Mouse (Mus musculus): ENCODE data around the gene Crk. TPM values are rescaled to one million over a fixed set of nuclear protein-coding genes. Genes with fewer than 3 reads are reported as not detected.
A peak's percentile ranks its signal among the peaks of the same experiment; 100 is the strongest.

Crk gene
- total and polyA plus RNA-seq, 3 experiments, result 37.8 to 44.6 (median 39.9) TPM

GRCm38 (mm10) chr11:75677881-75678746 lies 945 bp upstream of the Crk start:
- dilution Hi-C loops (cut with MboI; ENCODE audit: extremely low pct_ligation_motif_present, extremely low pct_unique_long_range_greater_than_20kb, low sequenced_read_pairs) (no loop called here), in situ Hi-C loops (cut with MboI; ENCODE audit: low pct_ligation_motif_present, low pct_unique_long_range_greater_than_20kb, low sequenced_read_pairs) (no loop called here)

GRCm38 (mm10) chr11:75679439-75680171 lies 546 bp downstream of the Crk start:
- peak; percentile 71 for DNase-seq (ENCODE audit: extremely low read depth)

More at GRCm38 (mm10) chr11:75677881-75678746, 945 bp upstream of the Crk start:
- Histone ChIP-seq H3K27ac (ENCODE audit: insufficient read depth, low read depth) (peak overlapping the region; percentile 48; the same call in 1 of the 2 replicates), H3K27me3 (replicated peaks) (no peaks in the 10 kb centered on the region), H3K4me1 (ENCODE audit: control insufficient read depth in 1 of 2, insufficient read depth in 2 of 2) (peaks cover 5 to 36% of the 10 kb centered on the region in 2 experiments), H3K9me3 (replicated peaks; ENCODE audit: low read length) (no peaks in the 10 kb centered on the region), H3K9ac (ENCODE audit: insufficient read depth, low read depth) (peak overlapping the region; percentile 43; the same call in 1 of the 2 replicates), H3K36me3 (replicated peaks in 1 of 2; ENCODE audit: control insufficient read depth in 1 of 2, insufficient read depth in 1 of 2, low read length in 1 of 2) (peaks cover 11 to 31% of the 10 kb centered on the region in 2 experiments), H3K79me2 (replicated peaks; ENCODE audit: control insufficient read depth, extremely low read depth, insufficient read depth, poor library complexity, severe bottlenecking) (peaks cover 39% of the 10 kb centered on the region), H3K4me3 (replicated peaks in 1 of 3; ENCODE audit: low read depth in 2 of 3, low read length in 2 of 3, poor library complexity in 1 of 3) (peak overlapping the region; percentile 60 to 96 (median 69)), H3K4me2 (ENCODE audit: insufficient read depth, low read depth, poor library complexity, severe bottlenecking) (peak overlapping the region; percentile 73)
- TF ChIP-seq SIN3A (IDR thresholded peaks at IDR 0.05; ENCODE audit: low read length) (no peak), EP300 (IDR thresholded peaks at IDR 0.05; ENCODE audit: low read length) (peak; percentile 56; the same call in 1 of the 2 replicates), HCFC1 (IDR thresholded peaks at IDR 0.05; ENCODE audit: low read depth, low read length) (no peak), ZKSCAN1 (IDR thresholded peaks at IDR 0.05; ENCODE audit: borderline replicate concordance, low read depth, low read length) (no peak), MAX (IDR thresholded peaks at IDR 0.05; ENCODE audit: low read length) (peak; percentile 36; the same call in 1 of the 2 replicates), JUN (IDR thresholded peaks at IDR 0.05; ENCODE audit: insufficient read depth, low read depth, low read length) (no peak), TCF12 (IDR thresholded peaks at IDR 0.05; ENCODE audit: low read depth, low read length) (no peak), POLR2AphosphoS2 (IDR thresholded peaks at IDR 0.05; ENCODE audit: low read depth, low read length) (no peak), MEF2A (IDR thresholded peaks at IDR 0.05; ENCODE audit: borderline replicate concordance, low read depth, low read length) (no peak), ZMIZ1 (IDR thresholded peaks at IDR 0.05; ENCODE audit: low read depth, low read length) (no peak), CHD2 (IDR thresholded peaks at IDR 0.05; ENCODE audit: low read length) (peak; percentile 70), MAFK (IDR thresholded peaks at IDR 0.05; ENCODE audit: insufficient replicate concordance, low read length) (no peak), RCOR1 (conservative IDR thresholded peaks at IDR 0.05; ENCODE audit: low read depth, low read length) (peak; percentile 72; the same call in 1 of the 2 replicates), TBP (conservative IDR thresholded peaks at IDR 0.05; ENCODE audit: low read depth, low read length) (no peak), CHD1 (IDR thresholded peaks at IDR 0.05; ENCODE audit: low read depth, low read length) (0 out of 2 replicates have a peak, but pooled peaks have one; percentile 46), ZNF384 (IDR thresholded peaks at IDR 0.05; ENCODE audit: low read depth, low read length) (peak; percentile 78), KAT2A (IDR thresholded peaks at IDR 0.05; ENCODE audit: insufficient replicate concordance, low read length) (no peak), E2F4 (IDR thresholded peaks at IDR 0.05; ENCODE audit: insufficient replicate concordance, low read depth, low read length) (no peak), ETS1 (conservative IDR thresholded peaks at IDR 0.05; ENCODE audit: low read depth, low read length) (no peak), MAZ (IDR thresholded peaks at IDR 0.05; ENCODE audit: low read depth, low read length) (peak; percentile 51), RAD21 (IDR thresholded peaks at IDR 0.05; ENCODE audit: low read depth, low read length) (no peak), BHLHE40 (IDR thresholded peaks at IDR 0.05; ENCODE audit: low read depth, low read length) (no peak), ELF1 (IDR thresholded peaks at IDR 0.05; ENCODE audit: low read depth, low read length) (peak; percentile 48; the same call in 1 of the 2 replicates), JUND (conservative IDR thresholded peaks at IDR 0.05; ENCODE audit: low read depth, low read length) (peak; percentile 32; the same call in 1 of the 2 replicates), GABPA (IDR thresholded peaks at IDR 0.05; ENCODE audit: insufficient replicate concordance, low read depth, low read length) (no peak), CTCF (conservative IDR thresholded peaks at IDR 0.05 in 1 of 2, IDR thresholded peaks at IDR 0.05 in 1 of 2; ENCODE audit: low read depth in 2 of 2, low read length in 2 of 2) (no peak), POLR2A (IDR thresholded peaks at IDR 0.05; ENCODE audit: low read depth, low read length) (no peak), PAX5 (IDR thresholded peaks at IDR 0.05; ENCODE audit: low read length) (no peak), ZC3H11A (IDR thresholded peaks at IDR 0.05; ENCODE audit: low read depth, low read length) (no peak)
- no peak for DNase-seq (ENCODE audit: extremely low read depth)

More at GRCm38 (mm10) chr11:75679439-75680171, 546 bp downstream of the Crk start:
- peaks cover 8 to 34% of the 10 kb centered on the region in 2 experiments for H3K36me3 ChIP-seq (replicated peaks in 1 of 2; ENCODE audit: control insufficient read depth in 1 of 2, insufficient read depth in 1 of 2, low read length in 1 of 2)
- in situ Hi-C loops (cut with MboI; ENCODE audit: low pct_ligation_motif_present, low pct_unique_long_range_greater_than_20kb, low sequenced_read_pairs) (no loop called here), dilution Hi-C loops (cut with MboI; ENCODE audit: extremely low pct_ligation_motif_present, extremely low pct_unique_long_range_greater_than_20kb, low sequenced_read_pairs) (no loop called here)
- H3K9me3 ChIP-seq (replicated peaks; ENCODE audit: low read length), result no peaks in the 10 kb centered on the region
- no peaks in the 10 kb centered on the region for H3K27me3 ChIP-seq (replicated peaks)
- H3K27ac ChIP-seq (ENCODE audit: insufficient read depth, low read depth), result peak overlapping the region; percentile 86
- peak overlapping the region; percentile 87 for H3K9ac ChIP-seq (ENCODE audit: insufficient read depth, low read depth)
- peaks cover 8 to 50% of the 10 kb centered on the region in 2 experiments for H3K4me1 ChIP-seq (ENCODE audit: control insufficient read depth in 1 of 2, insufficient read depth in 2 of 2)
- peaks cover 54% of the 10 kb centered on the region for H3K79me2 ChIP-seq (replicated peaks; ENCODE audit: control insufficient read depth, extremely low read depth, insufficient read depth, poor library complexity, severe bottlenecking)
- peak overlapping the region; percentile 100 for H3K4me2 ChIP-seq (ENCODE audit: insufficient read depth, low read depth, poor library complexity, severe bottlenecking)
- TF ChIP-seq SIN3A (IDR thresholded peaks at IDR 0.05; ENCODE audit: low read length) (peak; percentile 28; the same call in 1 of the 2 replicates), USF2 (conservative IDR thresholded peaks at IDR 0.05; ENCODE audit: low read depth, low read length) (no peak), MXI1 (IDR thresholded peaks at IDR 0.05; ENCODE audit: low read depth, low read length) (peak; percentile 20; the same call in 1 of the 2 replicates), CTCF (conservative IDR thresholded peaks at IDR 0.05 in 1 of 2, IDR thresholded peaks at IDR 0.05 in 1 of 2; ENCODE audit: low read depth in 2 of 2, low read length in 2 of 2) (peak; percentile 45 to 46; a peak in 3 of 4 replicates), IRF4 (IDR thresholded peaks at IDR 0.05; ENCODE audit: low read depth, low read length) (no peak), TBP (conservative IDR thresholded peaks at IDR 0.05; ENCODE audit: low read depth, low read length) (0 out of 2 replicates have a peak, but pooled peaks have one; percentile 37)
- peak overlapping the region; percentile 80 to 96 (median 89) for H3K4me3 ChIP-seq (replicated peaks in 1 of 3; ENCODE audit: low read depth in 2 of 3, low read length in 2 of 3, poor library complexity in 1 of 3)

Data from CH12.LX (cell line).